Comparison of ENCODE assay signal across 21 mouse cellular contexts in genomic region chr12:101979213-101979750, GRCm38 (mm10). TPM values are rescaled to one million over a fixed set of nuclear protein-coding genes. Genes with fewer than 3 reads are reported as not detected.
DNase-seq lines count a peak whose midpoint lies in the region; ATAC-seq lines count a peak whose summit lies in the region.
"Had no signal": no experiment of that assay in that cellular context is flagged by ENCODE, and none has a peak within 500 bp of the region (broad histone marks: within the 10 kb centered on the region; RNA-seq: fewer than 3 reads in every experiment).

No protein-coding gene starts in this region.

- ATAC-seq in liver, embryonic 13.5 days (ENCODE audit: low read depth): no peak
- ATAC-seq: forebrain, embryonic 15.5 days; intestine, postnatal 0 days had no signal

- no peaks in the 10 kb centered on the region for H3K9me3 ChIP-seq in liver, embryonic 13.5 days (replicated peaks)
- H3K9me3 ChIP-seq: forebrain, embryonic 15.5 days; hindbrain, embryonic 15.5 days had no signal

- peaks cover 59% of the 10 kb centered on the region for H3K4me1 ChIP-seq in liver, embryonic 13.5 days (replicated peaks)

- H3K36me3 ChIP-seq in liver, embryonic 13.5 days: peaks cover 28% of the 10 kb centered on the region

- peak overlapping the region; percentile 83 for H3K27ac ChIP-seq in liver, embryonic 13.5 days
- H3K27ac ChIP-seq: forebrain, embryonic 15.5 days; hindbrain, embryonic 15.5 days; kidney, postnatal 0 days; layer of hippocampus, adult 2 months; left cerebral cortex, adult 2 months; macrophage; stomach, postnatal 0 days had no signal

- 34% methylated on average over 8 of the region's 8 CpGs for WGBS in liver, embryonic 13.5 days (ENCODE audit: insufficient replicate concordance)

- H3K9ac ChIP-seq in liver, embryonic 13.5 days: peak overlapping the region; percentile 58; the same call in 1 of the 2 replicates
- H3K9ac ChIP-seq: forebrain, embryonic 15.5 days; hindbrain, embryonic 15.5 days; lung, embryonic 14.5 days had no signal

- peak; percentile 39 for DNase-seq in adrenal gland, adult 8-10 months
- DNase-seq in adrenal gland, postnatal 4 days (ENCODE audit: low spot score in 2 of 2): no peak
- DNase-seq in adrenal gland, postnatal 10 days: peak; percentile 29
- DNase-seq in liver, embryonic 13.5 days: peak; percentile 19
- no peak for DNase-seq in heart, postnatal 4 days
- no peak for DNase-seq in kidney, postnatal 36 days
- no peak for DNase-seq in layer of hippocampus, postnatal 14 days (ENCODE audit: low spot score in 2 of 2)
- DNase-seq: cerebellum, adult 18-20 months; lung, embryonic 14.5 days; midbrain, embryonic 14.5 days; right cerebral cortex, adult 18-20 months; thymus, postnatal 14 days had no signal

- no peaks in the 10 kb centered on the region for H3K27me3 ChIP-seq in liver, embryonic 13.5 days
- H3K27me3 ChIP-seq: forebrain, embryonic 15.5 days; hindbrain, embryonic 15.5 days had no signal

- peak overlapping the region; percentile 32 for H3K4me2 ChIP-seq in liver, embryonic 13.5 days
- H3K4me2 ChIP-seq: forebrain, embryonic 15.5 days; heart, embryonic 11.5 days; hindbrain, embryonic 15.5 days; lung, embryonic 14.5 days had no signal

- H3K4me3 ChIP-seq in liver, embryonic 13.5 days (replicated peaks): no peak overlapping the region
- H3K4me3 ChIP-seq: forebrain, embryonic 15.5 days; hindbrain, embryonic 15.5 days; layer of hippocampus, adult 2 months; left cerebral cortex, adult 2 months had no signal

RNA-seq across cellular contexts. Expression of gene Cpsf2, which starts 3.5 kb away (rescaled TPM):
- total RNA-seq in adrenal gland, adult 8-10 months (2022): 10 to 100 TPM; 33.5 to 39.0 (median 37.2) TPM
- total RNA-seq in adrenal gland, postnatal 4 days (2021): 10 to 100 TPM; 35.1 to 35.7 TPM
- total RNA-seq in adrenal gland, postnatal 10 days (2021): 10 to 100 TPM; 27.3 to 28.0 TPM
- 24.7 and 28.5 TPM in 2 replicates for polyA plus RNA-seq in liver, embryonic 13.5 days (2015; fragmentation: Nextera tagmentation; extraction: Ambion mirVana)
- total RNA-seq in heart, postnatal 4 days (2021): 10 to 100 TPM; 24.1 to 24.6 TPM
- 10 to 100 TPM; 32.1 to 32.9 TPM for total RNA-seq in layer of hippocampus, postnatal 14 days (2021)

RNA-seq across cellular contexts. Expression of gene Atxn3, which starts 21.2 kb away (rescaled TPM):
- 10 to 100 TPM; 17.7 to 24.6 (median 20.9) TPM for total RNA-seq in adrenal gland, adult 8-10 months (2022)
- 10 to 100 TPM; 19.3 to 20.3 TPM for total RNA-seq in adrenal gland, postnatal 4 days (2021)
- total RNA-seq in adrenal gland, postnatal 10 days (2021): 10 to 100 TPM; 16.4 to 17.2 TPM
- 10.5 and 16.8 TPM in 2 replicates for polyA plus RNA-seq in liver, embryonic 13.5 days (2015; fragmentation: Nextera tagmentation; extraction: Ambion mirVana)
- total RNA-seq in heart, postnatal 4 days (2021): 1 to 10 TPM; 8.3 to 9.9 TPM
- total RNA-seq in layer of hippocampus, postnatal 14 days (2021): 10 to 100 TPM; 18.6 to 18.7 TPM

Comparison
In these comparisons a context has a peak if more than half of its experiments do, and no peak if none do; other contexts are left out.
1. DNase-seq: peak in adrenal gland, adult 8-10 months (single experiment), adrenal gland, postnatal 10 days (single experiment) and liver, embryonic 13.5 days (single experiment); none in adrenal gland, postnatal 4 days (0 of 2), heart, postnatal 4 days (single experiment), kidney, postnatal 36 days (0 of 2) and layer of hippocampus, postnatal 14 days (0 of 2).